Mouse (Mus musculus) lung, adult 2 months (tissue): ENCODE results near the gene Mark3.
A peak's percentile ranks its signal among the peaks of the same experiment; 100 is the strongest.

Source experiments
- CTCF ChIP-seq: fragments of 200-500 bp; IDR thresholded peaks from 2 replicates; pipeline ENCODE4 v1.5.1; 2011; ENCODE audit warnings: mild to moderate bottlenecking, low read length, control low read depth; ENCODE audit not compliant: insufficient read depth
- POLR2A ChIP-seq: fragments of 200-500 bp; IDR thresholded peaks from 2 replicates; pipeline ENCODE4 v1.6.1; 2011; ENCODE audit warnings: low read depth, mild to moderate bottlenecking, control low read depth, low read length, borderline replicate concordance; ENCODE audit errors: extremely low read depth

DNA sequence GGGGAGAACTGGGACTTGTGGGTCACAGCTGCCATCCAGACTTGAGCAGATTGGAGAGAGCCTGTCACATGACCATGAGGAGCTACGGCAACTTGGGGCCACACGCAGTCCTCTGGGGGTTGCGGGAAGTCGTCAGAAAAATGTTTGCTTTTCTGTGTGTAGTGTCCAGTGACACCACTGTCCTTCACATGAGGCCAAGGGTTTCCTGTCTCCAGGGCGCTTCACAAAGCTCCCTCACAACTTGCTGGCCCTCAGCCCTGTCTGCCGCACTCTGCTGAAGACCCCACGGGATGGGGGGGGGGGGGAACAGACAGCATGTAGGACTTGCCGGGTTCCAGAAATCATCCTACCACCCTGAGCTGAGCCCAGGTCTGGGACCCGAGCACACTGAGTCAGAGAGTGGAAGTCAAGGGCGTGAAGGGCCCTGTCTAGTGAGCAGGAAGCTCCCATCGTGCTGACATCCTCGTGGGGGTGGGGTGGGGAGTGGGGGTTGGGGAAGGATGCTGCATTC, 120.0 kb downstream of the Mark3 start:
- no peak for TF ChIP-seq CTCF
- TF ChIP-seq POLR2A = 0 out of 2 replicates have a peak, but pooled peaks have one; percentile 33
